Mouse (Mus musculus) stomach, postnatal 0 days (tissue): ENCODE data around the gene Osbpl6.

Experiments
- CTCF ChIP-seq: IDR thresholded peaks from 2 replicates; pipeline ENCODE4 v1.5.1; 2016; ENCODE audit warnings: antibody characterized with exemption, low read depth, mild to moderate bottlenecking, moderate library complexity
- EP300 ChIP-seq: optimal IDR thresholded peaks from 2 replicates; pipeline ENCODE3; 2016; ENCODE audit warnings: antibody characterized with exemption

GRCm38 (mm10) chr2:76490198-76490597, 83.9 kb downstream of the Osbpl6 start:
- TF ChIP-seq CTCF (no peak), EP300 (no peak)
